Mouse (Mus musculus): Measurements from ENCODE around the gene Brap. TPM values are rescaled to one million over a fixed set of nuclear protein-coding genes. Genes with fewer than 3 reads are reported as not detected.
A peak's percentile ranks its signal among the peaks of the same experiment; 100 is the strongest.

Brap gene
- polyA plus RNA-seq, 1 experiment from 2014 or later = 34.0 TPM

- Histone ChIP-seq H3K27me3 (replicated peaks) (no peaks in the 10 kb centered on the region), H3K9me3 (no peaks in the 10 kb centered on the region), H3K4me3 (replicated peaks) (no peak overlapping the region), H3K27ac (no peak overlapping the region), H3K9ac (no peak overlapping the region), H3K36me3 (no peaks in the 10 kb centered on the region), H3K4me2 (replicated peaks) (no peak overlapping the region), H3K4me1 (replicated peaks) (peaks cover 7% of the 10 kb centered on the region; the same call in 1 of the 2 replicates)
- 92% methylated on average over 1 of the region's 1 CpGs for WGBS
- ATAC-seq = peak; percentile 65
These were observed 64.3 kb downstream of the Brap start for GRCm38 (mm10) chr5:121724678-121725077.

- no peak for ATAC-seq
- H3K36me3 ChIP-seq = no peaks in the 10 kb centered on the region
- no peak overlapping the region for H3K9ac ChIP-seq
- no peak overlapping the region for H3K4me3 ChIP-seq (replicated peaks)
- H3K4me1 ChIP-seq (replicated peaks) = no peaks in the 10 kb centered on the region
- no peaks in the 10 kb centered on the region for H3K27me3 ChIP-seq (replicated peaks)
- H3K4me2 ChIP-seq (replicated peaks) = no peak overlapping the region
- WGBS = 95% methylated on average over 2 of the region's 2 CpGs
- H3K27ac ChIP-seq = no peak overlapping the region
- no peaks in the 10 kb centered on the region for H3K9me3 ChIP-seq
These were observed 69.7 kb downstream of the Brap start for GRCm38 (mm10) chr5:121730057-121730456.

- Histone ChIP-seq H3K4me1 (replicated peaks) (peaks cover 4% of the 10 kb centered on the region; the same call in 1 of the 2 replicates), H3K27ac (no peak overlapping the region), H3K9ac (no peak overlapping the region), H3K4me2 (replicated peaks) (no peak overlapping the region), H3K9me3 (no peaks in the 10 kb centered on the region), H3K27me3 (replicated peaks) (no peaks in the 10 kb centered on the region), H3K4me3 (replicated peaks) (no peak overlapping the region), H3K36me3 (no peaks in the 10 kb centered on the region)
- no peak for ATAC-seq
- WGBS = 75% methylated on average over 3 of the region's 3 CpGs
These were observed 76.3 kb downstream of the Brap start for GRCm38 (mm10) chr5:121736641-121737040.

Other genes with a start within 250 kb of the Brap start
- 2.5 and 3.8 TPM in 2 replicates for gene Tmem116, start 208.7 kb upstream of the Brap start, polyA plus RNA-seq (2015; fragmentation: Nextera tagmentation; extraction: Ambion mirVana)
- gene Erp29, start 208.1 kb upstream of the Brap start, polyA plus RNA-seq (2015; fragmentation: Nextera tagmentation; extraction: Ambion mirVana) = 173 and 204 TPM in 2 replicates
- 0.08 TPM in 1 of 2 replicates, not detected in the other for gene Adam1b, start 157.1 kb upstream of the Brap start, polyA plus RNA-seq (2015; fragmentation: Nextera tagmentation; extraction: Ambion mirVana)
- 0.77 and 1.2 TPM in 2 replicates for gene Adam1a, start 115.1 kb upstream of the Brap start, polyA plus RNA-seq (2015; fragmentation: Nextera tagmentation; extraction: Ambion mirVana)
- gene Gm42878, start 115.1 kb upstream of the Brap start, polyA plus RNA-seq (2015; fragmentation: Nextera tagmentation; extraction: Ambion mirVana) = not detected in 2 replicates
- 45.5 and 50.7 TPM in 2 replicates for gene Mapkapk5, start 114.7 kb upstream of the Brap start, polyA plus RNA-seq (2015; fragmentation: Nextera tagmentation; extraction: Ambion mirVana)
- gene Aldh2, start 66.7 kb upstream of the Brap start, polyA plus RNA-seq (2015; fragmentation: Nextera tagmentation; extraction: Ambion mirVana) = 189 and 193 TPM in 2 replicates
- gene Acad12, start 41.6 kb upstream of the Brap start, polyA plus RNA-seq (2015; fragmentation: Nextera tagmentation; extraction: Ambion mirVana) = 2.9 and 3.1 TPM in 2 replicates
- 4.6 and 6.9 TPM in 2 replicates for gene Acad10, start within 50 bp of the Brap start, polyA plus RNA-seq (2015; fragmentation: Nextera tagmentation; extraction: Ambion mirVana)
- 56.7 and 59.0 TPM in 2 replicates for gene Atxn2, start 50.8 kb downstream of the Brap start, polyA plus RNA-seq (2015; fragmentation: Nextera tagmentation; extraction: Ambion mirVana)
- gene Sh2b3, start 177.1 kb downstream of the Brap start, polyA plus RNA-seq (2015; fragmentation: Nextera tagmentation; extraction: Ambion mirVana) = 12.3 and 13.1 TPM in 2 replicates
- gene Pheta1, start 188.4 kb downstream of the Brap start, polyA plus RNA-seq (2015; fragmentation: Nextera tagmentation; extraction: Ambion mirVana) = 32.6 and 36.4 TPM in 2 replicates